ENCODE assay signal across 12 mouse cellular contexts in genomic region chr9:45592374-45592773, GRCm38 (mm10).
DNase-seq lines count a peak whose midpoint lies in the region; ATAC-seq lines count a peak whose summit lies in the region.
"Had no signal": no experiment of that assay in that cellular context is flagged by ENCODE, and none has a peak within 500 bp of the region (broad histone marks: within the 10 kb centered on the region; RNA-seq: fewer than 3 reads in every experiment).

No protein-coding gene starts in this region.

- no peak overlapping the region for H3K4me2 ChIP-seq in forebrain, embryonic 13.5 days
- H3K4me2 ChIP-seq: limb, embryonic 13.5 days had no signal

- H3K9ac ChIP-seq in forebrain, embryonic 13.5 days, result no peak overlapping the region
- H3K9ac ChIP-seq: limb, embryonic 13.5 days had no signal

- no peaks in the 10 kb centered on the region for H3K9me3 ChIP-seq in forebrain, embryonic 13.5 days (replicated peaks)
- H3K9me3 ChIP-seq: limb, embryonic 13.5 days had no signal

- no peak overlapping the region for H3K4me3 ChIP-seq in forebrain, embryonic 13.5 days
- H3K4me3 ChIP-seq: limb, embryonic 13.5 days had no signal

- DNase-seq in adrenal gland, postnatal 10 days, result peak; percentile 12
- DNase-seq in adrenal gland, adult 18-20 months (ENCODE audit: low spot score in 2 of 2), result no peak
- peak; percentile 99 for DNase-seq in brain, adult 2 months (ENCODE audit: low read depth, low spot score)
- peak; percentile 60 to 66 for DNase-seq in layer of hippocampus, postnatal 25 days (ENCODE audit: extremely low spot score in 1 of 2, low spot score in 1 of 2)
- no peak for DNase-seq in spleen, postnatal 36 days (ENCODE audit: low spot score in 2 of 2)
- no peak for DNase-seq in urinary bladder, adult 18-20 months (ENCODE audit: low spot score in 2 of 2)
- no peak for DNase-seq in heart, postnatal 25 days (ENCODE audit: low spot score)
- DNase-seq: heart, postnatal 4 days; lung, postnatal 36 days had no signal

- no peaks in the 10 kb centered on the region for H3K27me3 ChIP-seq in forebrain, embryonic 13.5 days
- H3K27me3 ChIP-seq: limb, embryonic 13.5 days had no signal

- peak; percentile 78 for ATAC-seq in forebrain, embryonic 13.5 days
- ATAC-seq: Patski had no signal

- intact Hi-C loops in heart, postnatal 25 days (cut with DNase I), result loop anchor here (5.0 kb wide), 1 partner anchor 160 kb away; no protein-coding TSS in a partner anchor

- WGBS in forebrain, embryonic 13.5 days, result 71% methylated on average over 9 of the region's 9 CpGs

- peaks cover 27% of the 10 kb centered on the region for H3K4me1 ChIP-seq in forebrain, embryonic 13.5 days
- H3K4me1 ChIP-seq: limb, embryonic 13.5 days had no signal

- peak overlapping the region; percentile 69 for H3K27ac ChIP-seq in forebrain, embryonic 13.5 days
- H3K27ac ChIP-seq: limb, embryonic 13.5 days had no signal

- no peaks in the 10 kb centered on the region for H3K36me3 ChIP-seq in forebrain, embryonic 13.5 days (ENCODE audit: poor library complexity, severe bottlenecking)
- H3K36me3 ChIP-seq: limb, embryonic 13.5 days had no signal

Comparison
In these comparisons a context has a peak if more than half of its experiments do, and no peak if none do; other contexts are left out.
1. DNase-seq: peak in adrenal gland, postnatal 10 days (single experiment), brain, adult 2 months (single experiment) and layer of hippocampus, postnatal 25 days (2 of 2); none in adrenal gland, adult 18-20 months (0 of 2), spleen, postnatal 36 days (0 of 2), urinary bladder, adult 18-20 months (0 of 2) and heart, postnatal 25 days (single experiment).